Mouse (Mus musculus): ENCODE measurements around the gene Plekhg6. TPM values are rescaled to one million over a fixed set of nuclear protein-coding genes. Genes with fewer than 3 reads are reported as not detected.

Plekhg6 gene
- polyA plus RNA-seq, 1 experiment from 2014 or later, result 3.4 TPM

DNA sequence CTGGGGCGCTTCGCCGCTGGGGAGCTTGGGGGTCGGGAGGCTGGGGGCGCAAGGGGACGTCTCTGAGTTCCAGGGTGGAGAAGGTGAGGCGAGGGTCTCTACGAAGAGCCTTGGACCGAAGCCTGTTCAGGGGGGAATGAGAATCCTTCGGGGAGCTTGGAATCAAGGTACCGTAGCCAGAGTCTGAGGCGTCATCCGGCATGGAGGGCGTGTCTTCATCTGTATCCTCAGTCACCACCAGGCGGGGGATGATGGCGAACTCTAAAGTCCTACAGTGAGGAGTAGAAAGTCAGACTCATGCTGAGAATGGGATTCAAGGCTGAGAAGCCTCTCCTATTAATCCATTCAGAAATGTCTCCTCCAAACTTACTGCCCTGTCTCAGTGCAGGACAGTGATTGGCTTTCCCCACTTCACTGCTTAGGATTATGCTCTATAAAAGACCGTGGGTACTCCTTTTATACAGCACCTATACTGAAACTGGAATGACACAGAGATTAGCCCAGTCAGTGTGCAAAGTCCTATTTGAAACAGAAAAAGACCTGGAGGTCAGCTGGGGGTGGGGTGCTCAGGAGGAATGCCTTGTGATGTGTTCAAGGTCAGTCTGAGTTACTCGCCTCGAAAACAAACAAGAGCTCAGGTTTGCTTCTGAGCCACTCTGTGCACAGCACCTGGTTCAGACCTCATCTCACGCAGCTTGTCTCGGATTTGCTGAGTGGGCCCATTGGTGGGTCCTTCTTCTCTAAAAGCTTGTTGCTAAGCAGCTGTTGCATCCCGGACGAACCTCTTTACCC lies 16.9 kb downstream of the Plekhg6 start:
- H3K36me3 ChIP-seq (ENCODE audit: insufficient read depth, low read length), result peaks cover 25% of the 10 kb centered on the region
- ATAC-seq (replicated peaks; ENCODE audit: low FRiP score, low read depth) (no peak), DNase-seq (ENCODE audit: low spot score) (peak; percentile 65)
- H3K4me1 ChIP-seq (replicated peaks; ENCODE audit: insufficient read depth, low read length), result peaks cover 7% of the 10 kb centered on the region; the same call in 1 of the 2 replicates
- peak overlapping the region; percentile 13; the same call in 1 of the 2 replicates for H3K4me2 ChIP-seq (ENCODE audit: low read length)
- peak; percentile 35; the same call in 1 of the 2 replicates for TF ChIP-seq CTCF (IDR thresholded peaks at IDR 0.05; ENCODE audit: low read depth)
- 29% methylated on average over 23 of the region's 23 CpGs for WGBS
- H3K27ac ChIP-seq, result no peak overlapping the region
- no peaks in the 10 kb centered on the region for H3K27me3 ChIP-seq (ENCODE audit: insufficient read depth, low read length)
- no peak overlapping the region for H3K4me3 ChIP-seq (replicated peaks; ENCODE audit: low read depth, low read length)
- H3K9me3 ChIP-seq (replicated peaks; ENCODE audit: low read length), result no peaks in the 10 kb centered on the region
- 0 out of 2 replicates have a peak overlapping the region, but pooled peaks have one; percentile 10 for H3K9ac ChIP-seq (ENCODE audit: low read depth, low read length)

DNA sequence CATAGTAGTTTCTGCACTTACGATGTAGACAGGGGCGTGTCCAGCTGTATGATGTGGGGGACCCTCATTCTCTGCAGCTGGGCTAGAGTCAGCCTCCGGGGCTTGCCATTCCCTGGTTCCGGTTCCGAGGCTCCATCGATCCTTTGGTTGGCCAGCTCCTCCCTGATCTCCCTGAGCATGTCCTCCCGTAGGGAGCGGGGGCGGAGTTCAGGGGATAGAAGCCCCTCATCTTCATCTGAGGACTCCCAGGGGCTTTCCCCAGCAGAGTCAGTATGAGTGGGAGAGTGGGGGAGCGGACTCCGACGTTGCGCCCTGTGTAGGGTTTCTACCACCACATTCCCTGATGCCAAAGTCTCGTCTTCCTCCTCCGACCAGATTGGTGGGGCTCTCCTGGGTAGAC lies 17.6 kb downstream of the Plekhg6 start:
- no peak overlapping the region for H3K27ac ChIP-seq
- no peak for TF ChIP-seq CTCF (IDR thresholded peaks at IDR 0.05; ENCODE audit: low read depth)
- no peak overlapping the region for H3K4me3 ChIP-seq (replicated peaks; ENCODE audit: low read depth, low read length)
- no peaks in the 10 kb centered on the region for H3K9me3 ChIP-seq (replicated peaks; ENCODE audit: low read length)
- 27% methylated on average over 15 of the region's 15 CpGs for whole genome bisulfite sequencing
- no peak for DNase-seq (ENCODE audit: low spot score)
- H3K4me2 ChIP-seq (ENCODE audit: low read length), result peak overlapping the region; percentile 13; the same call in 1 of the 2 replicates
- peaks cover 31% of the 10 kb centered on the region for H3K36me3 ChIP-seq (ENCODE audit: insufficient read depth, low read length)
- H3K4me1 ChIP-seq (replicated peaks; ENCODE audit: insufficient read depth, low read length), result peaks cover 7% of the 10 kb centered on the region; the same call in 1 of the 2 replicates
- ATAC-seq (replicated peaks; ENCODE audit: low FRiP score, low read depth), result no peak
- no peaks in the 10 kb centered on the region for H3K27me3 ChIP-seq (ENCODE audit: insufficient read depth, low read length)
- H3K9ac ChIP-seq (ENCODE audit: low read depth, low read length), result 0 out of 2 replicates have a peak overlapping the region, but pooled peaks have one; percentile 10

DNA sequence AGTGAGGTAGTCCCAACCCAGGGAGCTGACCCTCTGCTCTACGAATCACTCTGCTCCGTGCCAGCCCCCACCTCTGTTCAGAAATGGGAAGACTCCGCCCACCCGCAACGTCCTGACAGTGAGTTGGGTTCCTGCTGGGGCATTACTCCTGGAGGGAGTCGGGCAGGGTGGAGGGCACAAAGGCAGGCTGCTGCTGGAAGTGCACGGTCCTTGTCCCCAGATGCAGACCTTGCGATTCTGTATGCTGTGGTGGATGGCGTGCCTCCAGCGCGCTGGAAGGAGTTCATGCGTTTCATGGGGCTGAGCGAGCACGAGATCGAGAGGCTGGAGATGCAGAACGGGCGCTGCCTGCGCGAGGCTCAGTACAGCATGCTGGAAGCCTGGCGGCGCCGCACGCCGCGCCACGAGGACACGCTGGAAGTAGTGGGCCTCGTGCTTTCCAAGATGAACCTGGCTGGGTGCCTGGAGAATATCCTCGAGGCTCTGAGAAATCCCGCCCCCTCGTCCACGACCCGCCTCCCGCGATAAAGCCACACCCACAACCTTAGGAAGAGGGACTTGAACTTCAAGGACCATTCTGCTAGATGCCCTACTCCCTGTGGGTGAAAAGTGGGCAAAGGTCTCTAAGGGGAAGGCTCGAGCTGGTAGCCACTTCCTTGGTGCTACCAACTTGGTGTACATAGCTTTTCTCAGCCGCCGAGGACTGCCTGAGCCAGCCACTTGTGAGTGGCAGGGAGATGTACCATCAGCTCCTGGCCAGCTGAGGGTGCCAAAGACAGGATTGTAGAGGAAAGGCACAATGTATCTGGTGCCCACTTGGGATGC lies 18.9 kb downstream of the Plekhg6 start:
- H3K9me3 ChIP-seq (replicated peaks; ENCODE audit: low read length), result no peaks in the 10 kb centered on the region
- no peak overlapping the region for H3K27ac ChIP-seq
- H3K36me3 ChIP-seq (ENCODE audit: insufficient read depth, low read length), result peaks cover 38% of the 10 kb centered on the region
- H3K9ac ChIP-seq (ENCODE audit: low read depth, low read length), result no peak overlapping the region
- H3K4me3 ChIP-seq (replicated peaks; ENCODE audit: low read depth, low read length), result no peak overlapping the region
- peak; percentile 35; the same call in 1 of the 2 replicates for ATAC-seq (replicated peaks; ENCODE audit: low FRiP score, low read depth)
- TF ChIP-seq CTCF (IDR thresholded peaks at IDR 0.05; ENCODE audit: low read depth), result peak; percentile 60; the same call in 1 of the 2 replicates
- H3K4me1 ChIP-seq (replicated peaks; ENCODE audit: insufficient read depth, low read length), result peaks cover 7% of the 10 kb centered on the region; the same call in 1 of the 2 replicates
- DNase-seq (ENCODE audit: low spot score), result peak; percentile 65
- no peaks in the 10 kb centered on the region for H3K27me3 ChIP-seq (ENCODE audit: insufficient read depth, low read length)
- WGBS, result 53% methylated on average over 38 of the region's 38 CpGs
- no peak overlapping the region for H3K4me2 ChIP-seq (ENCODE audit: low read length)

DNA sequence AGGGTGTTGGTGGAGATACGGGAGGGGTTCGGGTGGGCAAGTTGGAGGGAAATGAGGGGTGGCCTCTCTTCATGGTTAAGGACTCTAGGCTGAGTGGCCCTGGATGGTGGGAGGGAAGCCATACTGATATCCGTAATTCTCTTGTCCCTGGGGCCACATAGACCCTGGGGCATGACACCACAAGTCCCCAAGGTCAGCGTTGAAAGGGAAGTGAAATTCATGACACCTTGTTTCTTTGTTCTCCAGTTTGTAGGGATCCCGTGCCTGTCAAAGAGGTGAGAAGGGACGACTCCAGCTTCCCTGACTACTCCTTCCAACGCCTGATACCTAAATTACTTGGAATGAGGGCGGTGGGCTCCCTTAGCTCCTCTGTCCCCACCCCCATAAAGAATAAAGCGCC lies 19.7 kb downstream of the Plekhg6 start:
- H3K9me3 ChIP-seq (replicated peaks; ENCODE audit: low read length), result no peaks in the 10 kb centered on the region
- TF ChIP-seq CTCF (IDR thresholded peaks at IDR 0.05; ENCODE audit: low read depth), result no peak
- no peak for ATAC-seq (replicated peaks; ENCODE audit: low FRiP score, low read depth)
- H3K9ac ChIP-seq (ENCODE audit: low read depth, low read length), result no peak overlapping the region
- peaks cover 13% of the 10 kb centered on the region for H3K4me1 ChIP-seq (replicated peaks; ENCODE audit: insufficient read depth, low read length)
- 76% methylated on average over 9 of the region's 9 CpGs for WGBS
- peaks cover 38% of the 10 kb centered on the region for H3K36me3 ChIP-seq (ENCODE audit: insufficient read depth, low read length)
- no peak overlapping the region for H3K4me3 ChIP-seq (replicated peaks; ENCODE audit: low read depth, low read length)
- H3K27me3 ChIP-seq (ENCODE audit: insufficient read depth, low read length), result no peaks in the 10 kb centered on the region
- DNase-seq (ENCODE audit: low spot score), result no peak
- no peak overlapping the region for H3K4me2 ChIP-seq (ENCODE audit: low read length)
- H3K27ac ChIP-seq, result no peak overlapping the region

DNA sequence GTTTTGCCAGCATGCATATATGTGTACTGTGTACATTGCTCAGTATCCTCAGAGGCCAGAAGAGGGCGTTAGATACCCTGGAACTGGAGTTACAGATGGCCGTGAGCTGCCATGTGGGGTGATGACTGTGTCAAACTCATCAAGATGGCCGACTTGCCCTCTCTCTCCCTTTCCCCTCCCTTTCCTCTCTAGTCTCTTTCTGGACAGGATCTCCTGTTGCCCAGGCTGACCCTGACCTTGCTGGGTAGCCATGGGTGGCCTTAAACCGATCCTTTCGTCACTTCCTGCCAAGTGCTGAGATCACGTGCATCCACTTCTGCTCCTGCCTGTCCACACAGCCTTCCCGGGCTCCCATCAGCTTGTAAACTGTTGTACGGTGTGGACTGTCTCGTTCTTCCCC lies 20.6 kb downstream of the Plekhg6 start:
- Histone ChIP-seq H3K9me3 (replicated peaks; ENCODE audit: low read length) (no peaks in the 10 kb centered on the region), H3K27me3 (ENCODE audit: insufficient read depth, low read length) (no peaks in the 10 kb centered on the region), H3K9ac (ENCODE audit: low read depth, low read length) (no peak overlapping the region), H3K4me1 (replicated peaks; ENCODE audit: insufficient read depth, low read length) (peaks cover 21% of the 10 kb centered on the region), H3K36me3 (ENCODE audit: insufficient read depth, low read length) (peaks cover 38% of the 10 kb centered on the region), H3K27ac (no peak overlapping the region), H3K4me2 (ENCODE audit: low read length) (no peak overlapping the region), H3K4me3 (replicated peaks; ENCODE audit: low read depth, low read length) (no peak overlapping the region)
- peak; percentile 43 for DNase-seq (ENCODE audit: low spot score)
- WGBS, result 37% methylated on average over 9 of the region's 9 CpGs
- TF ChIP-seq CTCF (IDR thresholded peaks at IDR 0.05; ENCODE audit: low read depth), result peak; percentile 40
- no peak for ATAC-seq (replicated peaks; ENCODE audit: low FRiP score, low read depth)

DNA sequence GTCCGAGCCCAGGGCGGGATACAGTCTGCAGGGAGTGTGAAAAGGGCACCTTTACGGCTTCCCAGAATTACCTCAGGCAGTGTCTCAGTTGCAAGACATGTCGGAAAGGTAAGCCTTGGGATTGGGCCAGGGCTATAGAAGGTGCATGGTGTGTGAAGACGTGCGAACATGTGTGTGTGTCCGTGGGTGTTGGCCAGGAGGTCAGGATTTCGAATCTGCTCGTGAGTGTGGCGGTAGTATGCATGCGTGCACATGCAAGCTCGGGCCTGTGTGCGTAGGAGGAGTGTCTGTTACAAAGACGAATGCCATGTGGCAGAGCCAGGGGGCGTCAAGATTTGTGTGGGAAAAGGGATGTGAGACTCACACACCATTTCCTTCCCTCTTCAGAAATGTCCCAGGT lies 23.3 kb downstream of the Plekhg6 start:
- WGBS, result 68% methylated on average over 15 of the region's 15 CpGs
- Histone ChIP-seq H3K9me3 (replicated peaks; ENCODE audit: low read length) (no peaks in the 10 kb centered on the region), H3K27ac (no peak overlapping the region), H3K27me3 (ENCODE audit: insufficient read depth, low read length) (no peaks in the 10 kb centered on the region), H3K9ac (ENCODE audit: low read depth, low read length) (no peak overlapping the region), H3K4me3 (replicated peaks; ENCODE audit: low read depth, low read length) (no peak overlapping the region), H3K4me1 (replicated peaks; ENCODE audit: insufficient read depth, low read length) (peaks cover 31% of the 10 kb centered on the region), H3K4me2 (ENCODE audit: low read length) (no peak overlapping the region), H3K36me3 (ENCODE audit: insufficient read depth, low read length) (peaks cover 34% of the 10 kb centered on the region)
- ATAC-seq (replicated peaks; ENCODE audit: low FRiP score, low read depth) (no peak), DNase-seq (ENCODE audit: low spot score) (no peak)
- TF ChIP-seq CTCF (IDR thresholded peaks at IDR 0.05; ENCODE audit: low read depth), result no peak
